Mouse (Mus musculus): ENCODE data around the gene Olfr391-ps.
A peak's percentile ranks its signal among the peaks of the same experiment; 100 is the strongest.

The Olfr391-ps gene

DNA sequence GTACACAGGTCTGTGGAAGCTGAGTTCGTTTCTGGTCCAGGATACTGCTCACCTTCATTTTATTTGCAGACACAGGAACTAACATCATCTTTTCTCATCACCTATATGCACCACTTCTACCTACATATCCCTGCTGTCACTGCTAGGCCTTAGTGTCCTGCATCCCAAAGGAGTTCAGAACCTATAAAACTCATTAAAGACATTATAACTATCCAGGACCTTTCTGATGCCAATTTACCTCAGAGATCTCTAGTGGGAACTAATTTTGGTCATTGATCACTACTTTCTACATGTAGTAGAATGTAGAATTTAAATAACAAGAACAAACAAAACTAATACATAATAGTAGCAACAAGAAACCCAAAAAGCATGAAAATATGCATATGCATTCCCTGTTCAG lies at the start of gene Olfr391-ps:
Olfr391-ps (minus strand) TSS at position 101 of the 400 bp plus-strand sequence.
- DNase-seq (ENCODE audit: low read depth): no peak

DNA sequence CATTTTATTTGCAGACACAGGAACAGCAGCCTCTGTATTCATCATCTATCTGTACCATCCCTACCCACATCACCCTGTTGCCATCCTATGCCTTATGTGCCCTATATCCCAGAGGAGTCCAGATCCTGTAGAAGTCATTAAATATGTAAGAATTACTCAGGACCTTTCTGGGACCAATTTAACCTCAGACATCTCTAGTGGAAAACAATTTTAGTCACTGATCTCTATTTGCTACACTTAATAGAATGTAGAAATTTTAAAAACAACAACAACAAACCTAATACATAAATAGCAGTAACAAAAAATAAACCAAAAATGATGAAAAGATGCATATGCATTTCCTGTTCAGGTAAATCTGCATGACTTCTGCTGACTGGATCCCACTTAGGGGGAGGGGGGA lies 48.5 kb upstream of the Olfr391-ps start, which contains the start of gene Olfr393:
Olfr393 (minus strand) TSS at position 101 of the 400 bp plus-strand sequence.
- DNase-seq (ENCODE audit: low read depth): no peak

DNA sequence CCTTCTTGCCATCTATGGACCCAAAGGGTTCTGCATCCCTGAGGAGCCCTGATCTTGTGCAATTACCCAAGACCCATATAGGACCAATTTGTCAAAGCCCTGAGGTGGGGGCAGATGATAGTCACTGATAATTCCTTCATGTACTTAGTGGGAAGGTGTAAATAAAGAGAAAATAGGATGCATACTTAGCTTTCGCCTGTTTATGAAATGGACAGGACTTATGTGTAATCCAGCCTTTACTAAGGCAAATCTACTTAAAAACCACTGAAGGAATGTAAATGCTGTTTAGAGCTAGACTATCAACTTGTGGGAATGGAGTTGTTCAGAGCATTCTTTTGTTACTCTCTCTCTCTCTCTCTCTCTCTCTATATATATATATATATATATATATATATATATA lies 14.1 kb upstream of the Olfr391-ps start, which contains the start of gene Olfr392:
Olfr392 (minus strand) TSS at position 101 of the 400 bp plus-strand sequence.
- no peak for DNase-seq (ENCODE audit: low read depth)

DNA sequence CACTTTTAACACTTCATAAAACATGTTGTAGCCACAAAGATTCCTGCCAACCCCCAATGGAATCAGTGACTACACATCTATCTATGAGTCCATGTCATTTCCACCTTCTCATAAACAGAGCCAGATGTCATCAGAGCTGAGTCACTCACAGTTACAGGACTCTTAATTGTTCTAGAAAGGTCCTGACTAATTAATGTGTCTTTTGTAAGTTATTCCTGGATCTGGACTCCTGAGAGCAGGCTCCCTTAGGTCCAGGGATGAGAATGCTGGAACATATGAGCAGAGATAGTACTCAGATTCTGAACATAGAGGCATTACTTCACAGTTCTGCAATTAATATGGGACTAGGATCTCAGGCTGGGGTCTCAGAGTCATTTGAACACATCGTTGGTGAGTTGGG lies 20.2 kb downstream of the Olfr391-ps start, which contains the start of gene Olfr390:
Olfr390 (plus strand) TSS at position 301 of the 400 bp plus-strand sequence.
- DNase-seq (ENCODE audit: low read depth): no peak

GRCm38 (mm10) chr11:73780613-73781012 lies 22.2 kb downstream of the Olfr391-ps start, which contains the start of gene Olfr389:
Gene Olfr389, minus strand, starts transcription at chr11:73780713.
- DNase-seq (ENCODE audit: low read depth): no peak

- DNase-seq (ENCODE audit: low read depth): peak; percentile 4
These were observed 43.7 kb downstream of the Olfr391-ps start for GRCm38 (mm10) chr11:73759115-73759514.

All from 416B (cell line).